Mouse (Mus musculus) induced T-regulatory cell, adult 2 months (primary cell): Measurements from ENCODE around the gene Homer2.
A peak's percentile ranks its signal among the peaks of the same experiment; 100 is the strongest.

Experiments used
- DNase-seq: peaks from one replicate; pipeline ENCODE4 v3.0.0-alpha.2; 2012; ENCODE audit warnings: low read depth

Homer2 gene

GRCm38 (mm10) chr7:81707471-81708140 is at the start of gene Homer2:
TSS of gene Homer2 (minus strand) at chr7:81707527.
- DNase-seq, result no peak

- no peak for DNase-seq
Measured at GRCm38 (mm10) chr7:81747956-81748355, 40.6 kb upstream of the Homer2 start.

GRCm38 (mm10) chr7:81744145-81744544 is 36.8 kb upstream of the Homer2 start:
- peak; percentile 16 for DNase-seq

GRCm38 (mm10) chr7:81740010-81740409 is 32.7 kb upstream of the Homer2 start:
- no peak for DNase-seq

GRCm38 (mm10) chr7:81738720-81739385 is 31.5 kb upstream of the Homer2 start:
- no peak for DNase-seq

- DNase-seq, result no peak
Measured at GRCm38 (mm10) chr7:81735300-81736048, 28.1 kb upstream of the Homer2 start.

- DNase-seq, result no peak
Measured at GRCm38 (mm10) chr7:81732183-81733089, 25.1 kb upstream of the Homer2 start.

- no peak for DNase-seq
Measured at GRCm38 (mm10) chr7:81731181-81731651, 23.9 kb upstream of the Homer2 start.

- no peak for DNase-seq
Measured at GRCm38 (mm10) chr7:81729787-81730186, 22.5 kb upstream of the Homer2 start.

- DNase-seq, result no peak
Measured at GRCm38 (mm10) chr7:81727716-81728115, 20.4 kb upstream of the Homer2 start.

- DNase-seq, result no peak
Measured at GRCm38 (mm10) chr7:81726728-81727005, 19.3 kb upstream of the Homer2 start.

GRCm38 (mm10) chr7:81725986-81726727 is 18.8 kb upstream of the Homer2 start:
- DNase-seq, result no peak

- DNase-seq, result no peak
Measured at GRCm38 (mm10) chr7:81723851-81724250, 16.5 kb upstream of the Homer2 start.

- DNase-seq, result no peak
Measured at GRCm38 (mm10) chr7:81721271-81721670, 13.9 kb upstream of the Homer2 start.

GRCm38 (mm10) chr7:81719216-81719661 is 11.9 kb upstream of the Homer2 start:
- DNase-seq, result no peak

GRCm38 (mm10) chr7:81718657-81719056 is 11.3 kb upstream of the Homer2 start:
- no peak for DNase-seq

GRCm38 (mm10) chr7:81710166-81710565 is 2.8 kb upstream of the Homer2 start:
- DNase-seq, result no peak

- no peak for DNase-seq
Measured at GRCm38 (mm10) chr7:81708165-81708564, 838 bp upstream of the Homer2 start.

- no peak for DNase-seq
Measured at GRCm38 (mm10) chr7:81706416-81707391, 623 bp downstream of the Homer2 start.

GRCm38 (mm10) chr7:81706027-81706415 is 1.3 kb downstream of the Homer2 start:
- DNase-seq, result no peak
